ENCODE assay signal across 18 mouse cellular contexts in genomic region chr12:72031171-72031570, GRCm38 (mm10). TPM values are rescaled to one million over a fixed set of nuclear protein-coding genes. Genes with fewer than 3 reads are reported as not detected.
DNase-seq lines count a peak whose midpoint lies in the region; ATAC-seq and TF ChIP-seq lines count a peak whose summit lies in the region.
"Had no signal": no experiment of that assay in that cellular context is flagged by ENCODE, and none has a peak within 500 bp of the region (broad histone marks: within the 10 kb centered on the region; RNA-seq: fewer than 3 reads in every experiment).

No protein-coding gene starts in this region.

- 73% methylated on average over 5 of the region's 5 CpGs for WGBS in heart, adult 2 months
- WGBS in liver, adult 2 months, result 92% methylated on average over 5 of the region's 5 CpGs
- WGBS in liver, postnatal 0 days (ENCODE audit: insufficient replicate concordance), result 82% methylated on average over 5 of the region's 5 CpGs
- WGBS in heart, postnatal 0 days, result 67% methylated on average over 5 of the region's 5 CpGs

- no peak for TF ChIP-seq EP300 in heart, adult 2 months (IDR thresholded peaks at IDR 0.05; ENCODE audit: insufficient read depth, low read depth, low read length)
- TF ChIP-seq EP300 in liver, postnatal 0 days (IDR thresholded peaks at IDR 0.05; ENCODE audit: low read depth), result no peak
- TF ChIP-seq EP300 in heart, postnatal 0 days (IDR thresholded peaks at IDR 0.05; ENCODE audit: low read depth), result no peak

- H3K79me2 ChIP-seq in heart, adult 2 months (replicated peaks; ENCODE audit: control insufficient read depth, insufficient read depth, low read length), result no peaks in the 10 kb centered on the region
- H3K79me2 ChIP-seq in liver, adult 2 months (ENCODE audit: control insufficient read depth, insufficient read depth, low read length), result no peaks in the 10 kb centered on the region

- no peaks in the 10 kb centered on the region for H3K36me3 ChIP-seq in heart, adult 2 months (ENCODE audit: control insufficient read depth, insufficient read depth, low read length)
- no peaks in the 10 kb centered on the region for H3K36me3 ChIP-seq in liver, adult 2 months (ENCODE audit: control insufficient read depth, insufficient read depth, low read length)
- H3K36me3 ChIP-seq in liver, postnatal 0 days (replicated peaks; ENCODE audit: insufficient read depth, low read length), result no peaks in the 10 kb centered on the region
- H3K36me3 ChIP-seq in heart, postnatal 0 days (replicated peaks; ENCODE audit: control insufficient read depth, insufficient read depth, low read length), result no peaks in the 10 kb centered on the region
- H3K36me3 ChIP-seq: forebrain, embryonic 12.5 days; hindbrain, embryonic 13.5 days; limb, embryonic 13.5 days; midbrain, embryonic 13.5 days; neural tube, embryonic 13.5 days had no signal

- peak; percentile 38 to 47 for DNase-seq in heart, adult 2 months
- DNase-seq in heart, adult 8-10 months (ENCODE audit: low spot score), result no peak
- no peak for DNase-seq in liver, adult 2 months (ENCODE audit: extremely low read depth, low read depth, low spot score)
- DNase-seq in liver, postnatal 0 days, result no peak
- DNase-seq in heart, postnatal 0 days (ENCODE audit: low spot score), result no peak
- peak; percentile 41 to 60 for DNase-seq in kidney, postnatal 4 days
- DNase-seq in natural killer cell, adult 2 months (ENCODE audit: low spot score in 2 of 2), result no peak
- DNase-seq: cerebellum, adult 8-10 months; right cerebral cortex, adult 18-20 months; thymus, postnatal 14 days had no signal

- no peak overlapping the region for H3K4me2 ChIP-seq in liver, postnatal 0 days (ENCODE audit: low read depth, low read length)
- no peak overlapping the region for H3K4me2 ChIP-seq in heart, postnatal 0 days (ENCODE audit: low read depth, low read length)
- H3K4me2 ChIP-seq: forebrain, embryonic 12.5 days; hindbrain, embryonic 13.5 days; limb, embryonic 13.5 days; midbrain, embryonic 13.5 days; neural tube, embryonic 13.5 days had no signal

- no peak for TF ChIP-seq POLR2A in heart, adult 2 months (IDR thresholded peaks at IDR 0.05; ENCODE audit: insufficient read depth, low read depth, low read length)
- TF ChIP-seq POLR2A in liver, adult 2 months (IDR thresholded peaks at IDR 0.05; ENCODE audit: extremely low read depth, insufficient read depth, low read length), result no peak

- ATAC-seq in liver, postnatal 0 days, result no peak
- no peak for ATAC-seq in heart, postnatal 0 days (ENCODE audit: insufficient read depth, low read depth)
- ATAC-seq: inflammation-experienced regulatory T-cells, adult 6 months; lung, postnatal 0 days; midbrain, embryonic 13.5 days had no signal

- no peaks in the 10 kb centered on the region; the same call in 1 of the 2 replicates for H3K4me1 ChIP-seq in heart, adult 2 months (ENCODE audit: control insufficient read depth, insufficient read depth, low read length)
- no peaks in the 10 kb centered on the region; the same call in 1 of the 2 replicates for H3K4me1 ChIP-seq in liver, adult 2 months (ENCODE audit: control insufficient read depth, insufficient read depth, low read length)
- H3K4me1 ChIP-seq in liver, postnatal 0 days (ENCODE audit: insufficient read depth), result no peaks in the 10 kb centered on the region
- H3K4me1 ChIP-seq in heart, postnatal 0 days (ENCODE audit: control insufficient read depth, insufficient read depth), result peaks cover 2% of the 10 kb centered on the region; the same call in 1 of the 2 replicates
- H3K4me1 ChIP-seq: forebrain, embryonic 12.5 days; hindbrain, embryonic 13.5 days; limb, embryonic 13.5 days; midbrain, embryonic 13.5 days; neural tube, embryonic 13.5 days had no signal

- no peak for TF ChIP-seq CTCF in heart, adult 2 months (IDR thresholded peaks at IDR 0.05)
- TF ChIP-seq CTCF in liver, adult 2 months (IDR thresholded peaks at IDR 0.05; ENCODE audit: low read depth, low read length), result no peak
- TF ChIP-seq CTCF in liver, postnatal 0 days (IDR thresholded peaks at IDR 0.05; ENCODE audit: low read depth), result no peak
- TF ChIP-seq CTCF in heart, postnatal 0 days (IDR thresholded peaks at IDR 0.05; ENCODE audit: low read depth), result no peak

- no peaks in the 10 kb centered on the region for H3K27me3 ChIP-seq in heart, adult 2 months (ENCODE audit: control insufficient read depth, insufficient read depth, low read length)
- H3K27me3 ChIP-seq in liver, adult 2 months (ENCODE audit: control insufficient read depth, insufficient read depth, low read length), result no peaks in the 10 kb centered on the region
- no peaks in the 10 kb centered on the region for H3K27me3 ChIP-seq in liver, postnatal 0 days (ENCODE audit: insufficient read depth, low read length)
- H3K27me3 ChIP-seq in heart, postnatal 0 days (ENCODE audit: control insufficient read depth, insufficient read depth, low read length), result no peaks in the 10 kb centered on the region
- H3K27me3 ChIP-seq: forebrain, embryonic 12.5 days; hindbrain, embryonic 13.5 days; limb, embryonic 13.5 days; midbrain, embryonic 13.5 days; neural tube, embryonic 13.5 days had no signal

- intact Hi-C loops in heart, adult 2 months (cut with DNase I), result no loop called here

- no peak overlapping the region for H3K4me3 ChIP-seq in heart, adult 2 months
- H3K4me3 ChIP-seq in liver, adult 2 months (ENCODE audit: insufficient read depth, low read depth, low read length), result no peak overlapping the region
- H3K4me3 ChIP-seq in liver, postnatal 0 days (ENCODE audit: low read depth, low read length), result no peak overlapping the region
- no peak overlapping the region for H3K4me3 ChIP-seq in heart, postnatal 0 days (ENCODE audit: low read depth, low read length)
- H3K4me3 ChIP-seq: forebrain, embryonic 12.5 days; hindbrain, embryonic 13.5 days; limb, embryonic 13.5 days; midbrain, embryonic 13.5 days; neural tube, embryonic 13.5 days had no signal

- no peak overlapping the region for H3K9ac ChIP-seq in heart, adult 2 months (ENCODE audit: low read depth, low read length)
- no peak overlapping the region for H3K9ac ChIP-seq in liver, adult 2 months (ENCODE audit: low read depth, low read length)
- H3K9ac ChIP-seq in liver, postnatal 0 days (replicated peaks), result no peak overlapping the region
- no peak overlapping the region for H3K9ac ChIP-seq in heart, postnatal 0 days (replicated peaks; ENCODE audit: low read depth, low read length)
- H3K9ac ChIP-seq: forebrain, embryonic 12.5 days; hindbrain, embryonic 13.5 days; limb, embryonic 13.5 days; liver, embryonic 14.5 days; midbrain, embryonic 13.5 days; neural tube, embryonic 13.5 days had no signal

- H3K27ac ChIP-seq in heart, adult 2 months, result peak overlapping the region; percentile 53
- peak overlapping the region; percentile 72 for H3K27ac ChIP-seq in liver, adult 2 months (replicated peaks; ENCODE audit: insufficient read depth, low read depth, low read length)
- H3K27ac ChIP-seq in liver, postnatal 0 days (ENCODE audit: low read depth), result no peak overlapping the region
- H3K27ac ChIP-seq in heart, postnatal 0 days (ENCODE audit: low read depth), result peak overlapping the region; percentile 62
- H3K27ac ChIP-seq: forebrain, embryonic 12.5 days; hindbrain, embryonic 13.5 days; limb, embryonic 13.5 days; liver, embryonic 14.5 days; midbrain, embryonic 13.5 days; neural tube, embryonic 13.5 days had no signal

- H3K9me3 ChIP-seq in liver, postnatal 0 days (ENCODE audit: low read length), result no peaks in the 10 kb centered on the region
- no peaks in the 10 kb centered on the region for H3K9me3 ChIP-seq in heart, postnatal 0 days (replicated peaks; ENCODE audit: control insufficient read depth, low read length)
- H3K9me3 ChIP-seq: forebrain, embryonic 12.5 days; hindbrain, embryonic 13.5 days; limb, embryonic 13.5 days; midbrain, embryonic 13.5 days; neural tube, embryonic 13.5 days had no signal

RNA-seq across cellular contexts. Expression of gene Gpr135, which starts 39.8 kb away (rescaled TPM):
- total RNA-seq in heart, adult 2 months (2021), result under 1 TPM; 0.27 to 0.31 TPM
- polyA plus RNA-seq in heart, adult 2 months (2012; rRNA removed), result 0.59 and 0.78 TPM in 2 replicates
- total RNA-seq in heart, adult 8-10 months (2022), result under 1 TPM; 0.26 to 0.41 (median 0.31) TPM
- total RNA-seq in liver, adult 2 months (2014; rRNA removed), result 0.28 and 0.81 TPM in 2 replicates
- 2.3 and 3.0 TPM in 2 replicates for polyA plus RNA-seq in liver, adult 2 months (2012; rRNA removed)
- polyA plus RNA-seq in liver, postnatal 0 days (2015; fragmentation: Nextera tagmentation; extraction: Ambion mirVana), result 0.60 and 0.75 TPM in 2 replicates
- 0.39 TPM in 1 of 2 replicates, not detected in the other for total RNA-seq in heart, postnatal 0 days (2014; rRNA removed; ENCODE audit: low replicate concordance)
- polyA plus RNA-seq in heart, postnatal 0 days (2015; fragmentation: Nextera tagmentation; extraction: Ambion mirVana), result 0.27 and 0.37 TPM in 2 replicates
- polyA plus RNA-seq: inflammation-experienced regulatory T-cells, adult 6 months had no signal

RNA-seq across cellular contexts. Expression of gene L3hypdh, which starts 54.1 kb away (rescaled TPM):
- 1 to 10 TPM; 6.0 to 6.1 TPM for total RNA-seq in heart, adult 2 months (2021)
- 8.5 and 9.1 TPM in 2 replicates for polyA plus RNA-seq in heart, adult 2 months (2012; rRNA removed)
- total RNA-seq in heart, adult 8-10 months (2022), result 1 to 10 TPM; 4.9 to 9.1 (median 8.1) TPM
- 26.6 and 31.0 TPM in 2 replicates for total RNA-seq in liver, adult 2 months (2014; rRNA removed)
- polyA plus RNA-seq in liver, adult 2 months (2012; rRNA removed), result 33.1 and 39.5 TPM in 2 replicates
- 19.2 and 20.2 TPM in 2 replicates for polyA plus RNA-seq in liver, postnatal 0 days (2015; fragmentation: Nextera tagmentation; extraction: Ambion mirVana)
- 15.7 and 19.1 TPM in 2 replicates for total RNA-seq in heart, postnatal 0 days (2014; rRNA removed; ENCODE audit: low replicate concordance)
- 18.0 and 19.8 TPM in 2 replicates for polyA plus RNA-seq in heart, postnatal 0 days (2015; fragmentation: Nextera tagmentation; extraction: Ambion mirVana)

RNA-seq across cellular contexts. Expression of gene Jkamp, which starts 54.2 kb away (rescaled TPM):
- total RNA-seq in heart, adult 2 months (2021), result 10 to 100 TPM; 19.9 to 21.9 TPM
- 60.4 and 100 TPM in 2 replicates for polyA plus RNA-seq in heart, adult 2 months (2012; rRNA removed)
- total RNA-seq in heart, adult 8-10 months (2022), result 10 to 100 TPM; 21.1 to 24.8 (median 22.8) TPM
- total RNA-seq in liver, adult 2 months (2014; rRNA removed), result 29.1 and 30.3 TPM in 2 replicates
- 42.1 and 45.8 TPM in 2 replicates for polyA plus RNA-seq in liver, adult 2 months (2012; rRNA removed)
- polyA plus RNA-seq in liver, postnatal 0 days (2015; fragmentation: Nextera tagmentation; extraction: Ambion mirVana), result 28.1 and 28.6 TPM in 2 replicates
- 47.9 and 78.1 TPM in 2 replicates for total RNA-seq in heart, postnatal 0 days (2014; rRNA removed; ENCODE audit: low replicate concordance)
- polyA plus RNA-seq in heart, postnatal 0 days (2015; fragmentation: Nextera tagmentation; extraction: Ambion mirVana), result 74.9 and 75.6 TPM in 2 replicates

Comparison
In these comparisons a context has a peak if more than half of its experiments do, and no peak if none do; other contexts are left out.
1. DNase-seq: peak in heart, adult 2 months (2 of 2) and kidney, postnatal 4 days (2 of 2); none in heart, adult 8-10 months (single experiment), liver, adult 2 months (single experiment), liver, postnatal 0 days (single experiment), heart, postnatal 0 days (single experiment) and natural killer cell, adult 2 months (0 of 2).